Mouse (Mus musculus) liver, embryonic 14.5 days (tissue): Measurements from ENCODE around the gene March11.

Source experiments
- CTCF ChIP-seq: IDR thresholded peaks from 2 replicates; pipeline ENCODE4 v1.5.1; 2016; ENCODE audit warnings: antibody characterized with exemption, low read depth, control low read depth
- EP300 ChIP-seq: IDR thresholded peaks from 2 replicates; pipeline ENCODE4 v1.6.1; 2016; ENCODE audit warnings: antibody characterized with exemption, low read depth

DNA sequence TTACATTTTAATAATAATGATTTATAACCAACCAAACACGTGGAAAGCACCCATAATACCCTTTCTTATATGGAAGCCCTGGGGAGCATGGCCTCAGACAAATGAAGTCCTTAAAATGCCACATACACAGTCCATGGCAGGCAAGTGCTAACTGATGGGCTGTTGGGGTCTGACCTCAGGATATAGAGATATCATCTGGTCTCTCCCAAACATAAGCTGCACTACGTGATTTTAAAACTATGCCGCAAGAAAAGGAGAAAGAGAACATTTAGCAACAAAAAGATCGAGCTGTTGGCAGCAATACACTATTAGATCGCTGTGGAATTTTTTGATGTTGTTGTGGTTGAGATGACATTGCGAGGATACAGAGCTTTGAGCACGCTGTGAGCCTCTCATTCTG is 126.9 kb downstream of the March11 start:
- TF ChIP-seq CTCF: no peak
- TF ChIP-seq EP300: no peak
